Comparison of ENCODE assay signal across 20 mouse cellular contexts in genomic region chr5:12498227-12498928, GRCm38 (mm10).
A peak's percentile ranks its signal among the peaks of the same experiment; 100 is the strongest.
DNase-seq lines count a peak whose midpoint lies in the region; ATAC-seq and TF ChIP-seq lines count a peak whose summit lies in the region.
"Had no signal": no experiment of that assay in that cellular context is flagged by ENCODE, and none has a peak within 500 bp of the region (broad histone marks: within the 10 kb centered on the region; RNA-seq: fewer than 3 reads in every experiment).

No protein-coding gene starts in this region.

- H3K4me3 ChIP-seq in neural tube, embryonic 11.5 days (ENCODE audit: low read depth, low read length) = no peak overlapping the region
- no peak overlapping the region for H3K4me3 ChIP-seq in neural tube, embryonic 15.5 days (replicated peaks)
- H3K4me3 ChIP-seq in hindbrain, embryonic 11.5 days (ENCODE audit: low read depth, low read length) = no peak overlapping the region
- H3K4me3 ChIP-seq in limb, embryonic 14.5 days (replicated peaks; ENCODE audit: low read length) = no peak overlapping the region
- no peak overlapping the region for H3K4me3 ChIP-seq in neural tube, embryonic 14.5 days (ENCODE audit: low read depth, low read length)
- H3K4me3 ChIP-seq in heart, embryonic 10.5 days = no peak overlapping the region
- H3K4me3 ChIP-seq: embryonic facial prominence, embryonic 12.5 days; gastrocnemius, adult 2 months; left cerebral cortex, adult 2 months had no signal

- no peak overlapping the region for H3K27ac ChIP-seq in neural tube, embryonic 11.5 days (ENCODE audit: low read depth, low read length)
- H3K27ac ChIP-seq in neural tube, embryonic 15.5 days (replicated peaks) = no peak overlapping the region
- H3K27ac ChIP-seq in hindbrain, embryonic 11.5 days (ENCODE audit: low read depth, low read length) = no peak overlapping the region
- H3K27ac ChIP-seq in limb, embryonic 14.5 days (replicated peaks; ENCODE audit: low read depth, low read length) = 0 out of 2 replicates have a peak overlapping the region, but pooled peaks have one; percentile 5
- H3K27ac ChIP-seq in neural tube, embryonic 14.5 days (ENCODE audit: low read depth, low read length) = no peak overlapping the region
- H3K27ac ChIP-seq in heart, embryonic 10.5 days = no peak overlapping the region
- H3K27ac ChIP-seq: embryonic facial prominence, embryonic 12.5 days; gastrocnemius, adult 2 months; left cerebral cortex, adult 2 months had no signal

- ATAC-seq in neural tube, embryonic 11.5 days (ENCODE audit: insufficient read depth, low FRiP score, low TSS enrichment) = peak; percentile 77
- no peak for ATAC-seq in neural tube, embryonic 15.5 days (ENCODE audit: low FRiP score)
- ATAC-seq in hindbrain, embryonic 11.5 days (ENCODE audit: low FRiP score) = peak; percentile 89
- no peak for ATAC-seq in limb, embryonic 14.5 days (ENCODE audit: low FRiP score, low read depth)
- 0 out of 2 replicates have a peak, but pooled peaks have one; percentile 49 for ATAC-seq in neural tube, embryonic 14.5 days (ENCODE audit: low read depth)
- ATAC-seq: intestine, postnatal 0 days; liver, postnatal 0 days had no signal

- H3K27me3 ChIP-seq in neural tube, embryonic 11.5 days (ENCODE audit: control insufficient read depth, insufficient read depth, low read length) = no peaks in the 10 kb centered on the region
- H3K27me3 ChIP-seq in neural tube, embryonic 15.5 days (replicated peaks) = no peaks in the 10 kb centered on the region
- no peaks in the 10 kb centered on the region for H3K27me3 ChIP-seq in hindbrain, embryonic 11.5 days (ENCODE audit: control insufficient read depth, insufficient read depth, low read length)
- no peaks in the 10 kb centered on the region for H3K27me3 ChIP-seq in limb, embryonic 14.5 days (ENCODE audit: control insufficient read depth, insufficient read depth, low read length)
- H3K27me3 ChIP-seq in neural tube, embryonic 14.5 days (ENCODE audit: control insufficient read depth, insufficient read depth, low read length) = no peaks in the 10 kb centered on the region
- no peaks in the 10 kb centered on the region for H3K27me3 ChIP-seq in heart, embryonic 10.5 days (ENCODE audit: insufficient read depth, poor library complexity, severe bottlenecking)
- H3K27me3 ChIP-seq: embryonic facial prominence, embryonic 12.5 days had no signal

- peaks cover 3% of the 10 kb centered on the region; the same call in 1 of the 2 replicates for H3K4me1 ChIP-seq in neural tube, embryonic 11.5 days (ENCODE audit: control insufficient read depth, insufficient read depth, low read length)
- no peaks in the 10 kb centered on the region for H3K4me1 ChIP-seq in neural tube, embryonic 15.5 days
- H3K4me1 ChIP-seq in hindbrain, embryonic 11.5 days (replicated peaks; ENCODE audit: control insufficient read depth, insufficient read depth, low read length) = no peaks in the 10 kb centered on the region
- H3K4me1 ChIP-seq in limb, embryonic 14.5 days (ENCODE audit: control insufficient read depth, insufficient read depth, low read length) = 0 out of 2 replicates have a peak, but pooled peaks cover 2% of the 10 kb centered on the region
- no peaks in the 10 kb centered on the region for H3K4me1 ChIP-seq in neural tube, embryonic 14.5 days (ENCODE audit: control insufficient read depth, insufficient read depth, low read length)
- H3K4me1 ChIP-seq in heart, embryonic 10.5 days = peaks cover 6% of the 10 kb centered on the region; the same call in 1 of the 2 replicates
- H3K4me1 ChIP-seq: embryonic facial prominence, embryonic 12.5 days had no signal

- H3K9me3 ChIP-seq in neural tube, embryonic 11.5 days (ENCODE audit: control insufficient read depth, low read length) = no peaks in the 10 kb centered on the region
- no peaks in the 10 kb centered on the region for H3K9me3 ChIP-seq in neural tube, embryonic 15.5 days (replicated peaks)
- H3K9me3 ChIP-seq in hindbrain, embryonic 11.5 days (ENCODE audit: control insufficient read depth, low read length) = no peaks in the 10 kb centered on the region
- no peaks in the 10 kb centered on the region for H3K9me3 ChIP-seq in limb, embryonic 14.5 days (ENCODE audit: control insufficient read depth, low read length)
- H3K9me3 ChIP-seq in neural tube, embryonic 14.5 days (ENCODE audit: control insufficient read depth, low read length) = no peaks in the 10 kb centered on the region
- no peaks in the 10 kb centered on the region for H3K9me3 ChIP-seq in heart, embryonic 10.5 days
- H3K9me3 ChIP-seq: embryonic facial prominence, embryonic 12.5 days had no signal

- WGBS in neural tube, embryonic 11.5 days = 42% methylated on average over 6 of the region's 6 CpGs
- whole genome bisulfite sequencing in neural tube, embryonic 15.5 days = 24% methylated on average over 6 of the region's 6 CpGs
- 47% methylated on average over 6 of the region's 6 CpGs for WGBS in hindbrain, embryonic 11.5 days
- 49% methylated on average over 6 of the region's 6 CpGs for WGBS in limb, embryonic 14.5 days
- WGBS in neural tube, embryonic 14.5 days = 30% methylated on average over 6 of the region's 6 CpGs
- 84% methylated on average over 6 of the region's 6 CpGs for WGBS in heart, embryonic 10.5 days

- no peak for TF ChIP-seq POLR2A in limb, embryonic 14.5 days (IDR thresholded peaks at IDR 0.05; ENCODE audit: borderline replicate concordance, extremely low read depth, insufficient read depth, insufficient read length)

- no peak overlapping the region for H3K4me2 ChIP-seq in neural tube, embryonic 11.5 days (ENCODE audit: low read depth)
- H3K4me2 ChIP-seq in neural tube, embryonic 15.5 days = no peak overlapping the region
- H3K4me2 ChIP-seq in hindbrain, embryonic 11.5 days (replicated peaks; ENCODE audit: low read depth, low read length) = no peak overlapping the region
- H3K4me2 ChIP-seq in limb, embryonic 14.5 days (replicated peaks; ENCODE audit: low read depth, low read length, severe bottlenecking) = no peak overlapping the region
- no peak overlapping the region for H3K4me2 ChIP-seq in neural tube, embryonic 14.5 days (ENCODE audit: low read depth, low read length)
- H3K4me2 ChIP-seq: embryonic facial prominence, embryonic 12.5 days had no signal

- no peak overlapping the region for H3K9ac ChIP-seq in neural tube, embryonic 11.5 days (ENCODE audit: low read length)
- H3K9ac ChIP-seq in neural tube, embryonic 15.5 days (replicated peaks) = no peak overlapping the region
- no peak overlapping the region for H3K9ac ChIP-seq in hindbrain, embryonic 11.5 days (ENCODE audit: low read depth, low read length)
- no peak overlapping the region for H3K9ac ChIP-seq in limb, embryonic 14.5 days (ENCODE audit: low read depth, low read length, severe bottlenecking)
- no peak overlapping the region for H3K9ac ChIP-seq in neural tube, embryonic 14.5 days (replicated peaks; ENCODE audit: low read depth, low read length)
- H3K9ac ChIP-seq: embryonic facial prominence, embryonic 12.5 days; liver, postnatal 0 days had no signal

- H3K36me3 ChIP-seq in neural tube, embryonic 11.5 days (ENCODE audit: control insufficient read depth, insufficient read depth, low read length) = no peaks in the 10 kb centered on the region
- no peaks in the 10 kb centered on the region for H3K36me3 ChIP-seq in neural tube, embryonic 15.5 days
- H3K36me3 ChIP-seq in hindbrain, embryonic 11.5 days (ENCODE audit: control insufficient read depth, insufficient read depth, low read length) = no peaks in the 10 kb centered on the region
- no peaks in the 10 kb centered on the region for H3K36me3 ChIP-seq in limb, embryonic 14.5 days (ENCODE audit: control insufficient read depth, insufficient read depth, low read length)
- no peaks in the 10 kb centered on the region for H3K36me3 ChIP-seq in neural tube, embryonic 14.5 days (ENCODE audit: control insufficient read depth, insufficient read depth, low read length)
- H3K36me3 ChIP-seq in heart, embryonic 10.5 days = no peaks in the 10 kb centered on the region
- H3K36me3 ChIP-seq: embryonic facial prominence, embryonic 12.5 days had no signal

- no peak for DNase-seq in neural tube, embryonic 11.5 days (ENCODE audit: low spot score)
- DNase-seq in hindbrain, embryonic 11.5 days (ENCODE audit: low spot score) = no peak
- no peak for DNase-seq in limb, embryonic 14.5 days (ENCODE audit: low spot score)
- no peak for DNase-seq in adrenal gland, adult 18-20 months (ENCODE audit: low spot score in 2 of 2)
- DNase-seq in embryo, embryonic 11 days = no peak
- DNase-seq in heart, embryonic 10.5 days (ENCODE audit: low spot score) = no peak
- DNase-seq: adrenal gland, postnatal 25 days; cerebellum, adult 2 months; gastrocnemius, adult 2 months; kidney, postnatal 14 days; liver; liver, postnatal 0 days; lung, postnatal 14 days; retina, postnatal 1 day; thymus, adult 18-20 months had no signal

Comparison
In these comparisons a context has a peak if more than half of its experiments do, and no peak if none do; other contexts are left out.
1. ATAC-seq: peak in neural tube, embryonic 11.5 days (single experiment), hindbrain, embryonic 11.5 days (single experiment) and neural tube, embryonic 14.5 days (single experiment); none in neural tube, embryonic 15.5 days (single experiment) and limb, embryonic 14.5 days (single experiment).